Mouse (Mus musculus): ENCODE data around the gene Rnase13.
"Not testable (repeated sequence)": the region's sequence is repeated elsewhere in the genome, so short reads cannot be mapped to it uniquely, and the experiment has no call there.

The Rnase13 gene

GRCm38 (mm10) chr14:51922571-51922865 is at the start of gene Rnase13:
Rnase13 (minus strand) TSS chr14:51922773.
- no peak for DNase-seq (ENCODE audit: low read depth)

- no peak for DNase-seq (ENCODE audit: low read depth)
Observed at GRCm38 (mm10) chr14:51967400-51967799, 44.8 kb upstream of the Rnase13 start.

DNA sequence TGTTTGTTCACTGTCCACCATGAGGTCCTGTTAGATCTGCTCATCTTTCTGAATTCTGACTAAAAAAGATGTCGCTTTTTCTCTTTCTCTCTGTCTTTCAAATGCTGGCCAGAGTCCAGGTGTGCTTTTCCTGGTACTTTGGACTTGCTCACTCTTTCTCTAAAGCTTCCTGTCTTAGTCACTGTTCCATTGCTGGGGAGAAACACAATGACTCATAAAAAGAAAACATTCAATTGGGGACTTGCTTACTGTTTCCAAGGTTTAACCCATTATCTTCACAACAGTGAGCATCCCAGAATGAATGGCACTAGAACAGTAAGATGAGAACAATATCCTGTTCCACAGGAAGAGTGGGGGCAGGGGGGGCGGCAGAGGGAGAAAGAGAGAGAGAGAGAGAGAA is 37.7 kb upstream of the Rnase13 start:
- DNase-seq (ENCODE audit: low read depth) = no peak

DNA sequence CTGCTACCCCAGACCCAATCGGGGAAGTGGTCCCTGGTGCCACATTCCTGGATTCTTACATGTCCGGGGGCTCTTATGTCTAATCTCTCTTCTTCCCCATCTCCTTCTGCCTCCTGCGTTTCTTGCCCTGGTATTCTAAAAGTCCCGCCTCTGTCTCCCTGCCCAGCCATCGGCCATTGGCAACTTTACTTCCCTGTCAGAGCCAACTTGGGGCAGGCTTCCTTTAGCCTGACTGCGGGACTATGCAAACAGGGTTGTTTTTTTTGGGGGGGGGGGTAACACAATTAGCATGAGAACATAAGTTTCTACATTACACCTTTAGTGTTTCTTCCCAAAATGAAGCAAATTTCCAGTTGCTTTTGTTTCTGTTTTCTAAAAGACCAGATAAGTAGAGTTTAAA is 20.8 kb upstream of the Rnase13 start:
- no peak for DNase-seq (ENCODE audit: low read depth)

GRCm38 (mm10) chr14:51942236-51942635 is 19.7 kb upstream of the Rnase13 start:
- DNase-seq (ENCODE audit: low read depth) = no peak

DNA sequence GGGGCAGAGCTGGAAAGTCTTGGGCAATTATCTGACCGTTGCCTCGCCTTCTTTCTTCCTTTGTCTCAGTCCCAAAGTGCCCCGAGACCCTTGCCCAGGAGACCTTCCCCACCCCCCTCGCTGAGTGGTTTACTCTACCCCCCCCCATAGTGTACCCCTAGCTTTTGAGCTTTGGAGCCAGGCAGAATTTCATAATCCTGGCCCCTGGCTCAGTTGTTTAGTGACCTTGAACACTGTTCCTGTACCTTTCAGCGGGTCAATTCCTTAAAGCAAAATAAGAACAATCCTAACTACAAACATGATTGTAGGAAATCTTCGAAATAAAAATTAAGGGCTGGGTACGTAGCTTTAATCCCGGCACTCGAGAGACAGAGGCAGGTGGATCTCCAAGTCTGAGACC is 19.0 kb upstream of the Rnase13 start:
- DNase-seq (ENCODE audit: low read depth) = no peak

DNA sequence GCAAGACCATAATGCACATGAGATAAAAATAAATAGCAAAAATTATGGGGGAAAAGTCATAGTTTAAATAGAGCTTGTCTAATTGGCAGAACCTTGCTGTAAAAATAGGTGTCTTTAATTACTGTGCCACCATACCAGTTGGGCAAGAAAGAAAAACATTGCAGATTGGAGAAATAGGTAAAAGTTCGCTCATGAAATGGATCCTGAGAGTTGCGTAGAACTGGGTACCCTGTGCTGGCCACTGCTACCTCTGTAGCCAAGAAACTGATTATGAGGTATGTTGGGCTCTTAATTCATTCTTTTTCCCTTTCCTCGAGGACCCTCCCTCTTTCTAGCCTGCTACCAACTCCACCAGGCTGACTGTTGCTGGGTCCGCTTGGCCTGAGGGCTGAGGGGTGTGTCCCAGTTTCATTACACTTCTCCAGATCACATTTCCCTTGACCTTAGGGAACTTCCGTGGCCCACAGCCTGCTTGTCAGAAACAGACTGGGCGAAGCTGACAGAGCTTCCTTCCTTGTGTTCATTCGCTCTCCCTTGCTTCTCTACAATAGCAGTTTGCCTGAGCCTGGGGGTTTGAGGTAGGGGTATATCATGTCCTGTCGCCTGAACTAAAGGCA is 18.5 kb upstream of the Rnase13 start:
- no peak for DNase-seq (ENCODE audit: low read depth)

GRCm38 (mm10) chr14:51939005-51939404 is 16.4 kb upstream of the Rnase13 start:
- no peak for DNase-seq (ENCODE audit: low read depth)

GRCm38 (mm10) chr14:51932092-51933020 is 9.8 kb upstream of the Rnase13 start:
- DNase-seq (ENCODE audit: low read depth) = no peak

- peak; percentile 67 for DNase-seq (ENCODE audit: low read depth)
Observed at GRCm38 (mm10) chr14:51930824-51931223, 8.3 kb upstream of the Rnase13 start.

DNA sequence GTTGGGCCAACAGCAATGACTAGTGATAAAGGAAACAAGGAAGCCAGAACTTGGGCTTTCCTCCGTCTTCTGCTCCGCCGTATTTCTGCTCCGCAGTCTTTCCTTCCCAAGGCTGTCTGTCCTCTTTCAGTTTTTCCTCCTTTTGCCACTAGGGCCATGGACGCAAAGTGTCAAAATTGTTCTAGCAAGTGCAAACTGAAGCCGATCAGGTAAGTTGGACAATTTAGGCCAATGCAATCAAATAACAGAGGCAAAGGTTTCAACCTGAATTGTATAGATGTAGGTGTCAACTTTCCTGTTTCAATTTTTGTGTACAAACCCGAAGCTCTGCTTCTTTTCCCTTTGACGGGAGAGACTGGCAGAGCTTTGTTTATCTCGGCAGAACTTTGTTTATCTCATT is 7.4 kb upstream of the Rnase13 start:
- no peak for DNase-seq (ENCODE audit: low read depth)

GRCm38 (mm10) chr14:51929309-51929943 is 6.9 kb upstream of the Rnase13 start:
- DNase-seq (ENCODE audit: low read depth) = no peak

- not testable (repeated sequence) for DNase-seq (ENCODE audit: low read depth)
Observed at GRCm38 (mm10) chr14:51926930-51927329, 4.4 kb upstream of the Rnase13 start.

DNA sequence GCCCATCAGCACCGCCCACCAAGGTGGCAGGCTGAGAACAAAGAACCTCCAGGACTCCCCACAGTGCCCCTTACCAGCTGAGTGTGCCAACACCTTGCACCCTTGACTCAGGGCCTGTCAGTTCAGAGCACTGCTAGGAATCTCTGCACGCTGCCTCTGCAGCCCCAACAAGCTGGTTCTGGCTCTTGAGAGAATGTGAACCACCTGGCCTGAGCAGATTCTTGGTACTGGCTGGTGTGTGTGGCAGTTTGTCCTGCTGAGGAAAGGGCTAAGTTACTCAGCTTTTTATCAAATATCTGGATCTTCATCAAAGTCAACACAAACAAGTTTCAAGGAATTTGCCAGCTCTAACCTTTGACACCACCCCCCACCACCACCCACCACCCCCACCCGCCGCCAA is 919 bp upstream of the Rnase13 start:
- DNase-seq (ENCODE audit: low read depth) = no peak

DNA sequence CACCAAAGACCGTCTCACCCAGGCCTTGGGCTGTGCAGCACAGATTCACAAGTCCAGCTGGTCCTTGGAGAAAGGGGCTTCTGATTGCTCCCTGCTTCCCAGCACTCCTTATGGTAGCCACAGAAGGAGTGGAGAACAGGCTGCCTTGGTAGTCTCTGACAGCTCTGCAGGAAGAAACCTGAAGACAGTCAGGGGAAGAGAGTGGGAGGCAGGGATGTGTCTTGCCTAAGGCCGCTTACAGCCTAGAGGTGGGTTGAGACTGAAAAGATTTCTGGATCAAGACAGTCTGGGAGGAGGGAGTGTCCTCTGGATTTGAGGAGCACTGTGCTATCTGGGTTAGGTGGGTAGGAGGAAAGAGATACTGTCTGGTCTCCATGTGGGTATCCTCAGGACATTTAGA is 337 bp upstream of the Rnase13 start:
- DNase-seq (ENCODE audit: low read depth) = no peak

DNA sequence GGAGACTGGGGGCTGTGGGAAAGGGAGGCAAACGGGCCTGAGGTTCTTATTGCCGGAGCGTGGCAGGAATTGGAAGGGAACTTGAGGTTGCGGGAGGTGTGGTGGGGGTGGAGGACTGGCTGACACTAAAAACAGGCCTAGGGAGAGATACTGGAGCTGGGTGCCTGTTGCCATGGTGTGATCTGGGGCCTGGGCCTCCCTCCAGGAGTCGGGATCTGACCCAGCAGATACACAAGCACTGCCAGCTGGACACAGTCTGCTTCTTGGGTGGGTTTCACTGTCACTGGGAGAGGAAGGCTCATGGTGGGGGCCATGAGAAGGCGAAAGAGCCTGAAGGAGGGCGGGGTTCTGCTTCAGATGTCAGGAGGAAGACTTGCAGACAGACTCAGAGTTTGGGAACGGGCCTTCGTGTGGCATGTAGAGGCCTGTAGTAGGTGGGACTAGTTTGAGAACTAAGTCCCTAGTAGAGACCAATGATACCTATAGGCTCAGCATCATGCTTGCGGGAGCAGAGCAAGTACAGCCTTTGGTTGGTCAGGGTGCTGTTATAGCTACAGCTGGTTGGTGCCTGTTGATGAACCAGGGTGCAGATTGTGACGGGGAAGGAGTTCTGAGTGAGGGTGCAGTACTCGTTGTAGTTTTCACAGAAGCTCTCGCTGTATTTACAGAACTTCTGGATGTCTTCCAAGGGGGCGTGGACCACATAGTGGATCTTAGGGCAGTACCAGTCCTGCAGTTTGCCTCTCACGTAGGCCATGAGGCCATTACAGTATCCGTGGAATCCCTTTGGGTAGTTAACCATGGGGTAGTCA is 608 bp downstream of the Rnase13 start:
- DNase-seq (ENCODE audit: low read depth) = no peak

DNA sequence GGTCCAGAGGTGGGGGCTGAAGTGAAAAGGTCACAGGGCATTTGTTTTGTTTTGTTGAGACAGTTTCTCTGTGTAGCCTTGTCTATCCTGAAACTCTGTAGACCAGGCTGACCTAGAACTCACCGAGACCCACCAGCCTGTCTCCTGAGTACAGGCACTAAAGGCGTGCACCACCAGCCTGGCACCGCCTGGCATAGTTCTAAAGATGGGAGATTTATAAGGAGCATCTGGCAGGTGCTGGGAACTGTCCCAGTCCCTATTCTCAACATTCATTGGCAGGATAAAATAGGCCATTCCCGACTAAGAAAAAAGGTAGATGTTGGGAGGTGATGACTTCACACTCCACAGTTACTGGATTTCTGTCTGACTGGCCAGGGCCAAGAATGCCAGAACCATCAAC is 3.6 kb downstream of the Rnase13 start:
- DNase-seq (ENCODE audit: low read depth) = no peak

GRCm38 (mm10) chr14:51918125-51918524 is 4.4 kb downstream of the Rnase13 start, which contains the start of gene Tppp2:
Tppp2 (plus strand) TSS chr14:51918425.
- no peak for DNase-seq (ENCODE audit: low read depth)

DNA sequence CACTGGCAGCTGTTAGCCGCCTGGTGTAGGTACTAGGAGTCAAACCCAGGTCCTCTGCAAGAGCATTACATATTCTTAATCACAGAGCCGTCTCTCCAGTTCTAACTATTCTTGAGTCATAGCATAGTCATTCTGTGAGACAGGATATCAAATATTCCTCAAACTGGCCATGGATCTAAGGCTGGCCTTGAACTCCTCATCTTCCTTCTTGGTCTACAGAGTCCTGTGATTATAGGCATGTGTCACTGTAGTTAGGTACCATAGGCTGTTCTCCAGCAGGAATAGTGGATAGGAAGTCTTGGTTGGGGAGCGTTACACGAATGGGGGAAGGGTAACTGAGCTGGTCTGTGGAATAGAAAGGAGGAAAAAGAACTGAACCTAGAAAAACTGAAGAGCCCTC is 6.0 kb downstream of the Rnase13 start:
- no peak for DNase-seq (ENCODE audit: low read depth)

- DNase-seq (ENCODE audit: low read depth) = no peak
Observed at GRCm38 (mm10) chr14:51915030-51915429, 7.5 kb downstream of the Rnase13 start.

GRCm38 (mm10) chr14:51913960-51914762 is 8.4 kb downstream of the Rnase13 start, which contains the start of gene Ndrg2:
Ndrg2 (minus strand) TSS chr14:51914158.
- DNase-seq (ENCODE audit: low read depth) = peak; percentile 58
